Mouse (Mus musculus) gastrocnemius, adult 2 months (tissue): ENCODE results near the gene Adarb2. TPM values are rescaled to one million over a fixed set of nuclear protein-coding genes. Genes with fewer than 3 reads are reported as not detected.

Source experiments
- DNase-seq: peaks from one replicate; pipeline ENCODE4 v3.0.0; 2022
- H3K27ac ChIP-seq: fragments of 200-600 bp; 2 replicates; pipeline ENCODE4 v1.8.1; 2022; ENCODE audit warnings: mild to moderate bottlenecking
- H3K4me3 ChIP-seq: fragments of 200-600 bp; 2 replicates; pipeline ENCODE4 v1.8.1; 2022; ENCODE audit warnings: mild to moderate bottlenecking, moderate library complexity
- CTCF ChIP-seq: fragments of 200-600 bp; IDR thresholded peaks from 2 replicates; pipeline ENCODE4 v1.8.1; 2022; ENCODE audit warnings: antibody characterized with exemption, mild to moderate bottlenecking, moderate library complexity
- intact Hi-C: fragments of 180-260 bp; cut with DNase I; formaldehyde crosslinking; loops from one replicate; pipeline ENCODE4 v1.15.1; 2025
- total RNA-seq, 2 experiments: library from RNA; stranded (reverse); gene quantifications; 2 replicates each; pipeline ENCODE4 v1.2.3; 2021

Adarb2 gene
- total RNA-seq, 2 experiments from 2014 or later = not detected

DNA sequence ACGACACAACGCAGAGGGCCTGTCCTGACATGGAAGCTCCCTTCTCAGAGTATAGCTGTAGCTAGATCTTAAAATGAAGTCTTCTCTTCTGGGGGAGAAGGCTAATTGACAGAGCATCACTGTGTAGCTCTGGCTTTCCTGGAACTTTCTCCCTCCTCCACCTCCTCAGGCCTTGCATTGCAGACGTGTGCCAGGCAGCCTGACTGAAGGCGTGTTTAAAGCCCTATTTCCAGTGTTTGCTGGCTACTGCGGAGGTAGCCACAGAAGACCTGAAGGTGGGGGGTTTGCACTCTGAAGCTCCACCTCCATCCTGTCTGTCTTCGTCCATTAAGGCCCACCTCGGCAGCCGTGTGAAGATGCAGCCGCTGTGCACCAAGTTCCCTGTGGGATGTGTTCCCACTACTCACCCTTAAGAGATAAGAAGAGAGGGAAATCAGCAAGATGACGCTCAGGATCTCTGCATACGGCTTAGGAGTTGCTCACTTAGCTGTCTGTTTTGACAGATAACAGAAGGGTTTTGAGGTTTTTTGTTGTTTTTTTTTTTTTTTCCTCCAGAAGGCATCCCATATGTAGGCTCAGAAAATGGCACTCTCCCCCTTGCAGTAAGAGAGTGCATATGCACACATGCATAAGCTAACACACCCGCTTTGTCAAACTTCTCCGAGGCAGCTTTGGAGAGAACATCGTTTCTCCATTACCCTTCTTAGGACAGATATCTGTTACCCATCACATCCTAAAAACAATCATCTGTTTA lies 581.8 kb downstream of the Adarb2 start:
- TF ChIP-seq CTCF = no peak
- Histone ChIP-seq H3K4me3 (no peak overlapping the region), H3K27ac (no peak overlapping the region)
- intact Hi-C loops = no loop called here
- DNase-seq = no peak

DNA sequence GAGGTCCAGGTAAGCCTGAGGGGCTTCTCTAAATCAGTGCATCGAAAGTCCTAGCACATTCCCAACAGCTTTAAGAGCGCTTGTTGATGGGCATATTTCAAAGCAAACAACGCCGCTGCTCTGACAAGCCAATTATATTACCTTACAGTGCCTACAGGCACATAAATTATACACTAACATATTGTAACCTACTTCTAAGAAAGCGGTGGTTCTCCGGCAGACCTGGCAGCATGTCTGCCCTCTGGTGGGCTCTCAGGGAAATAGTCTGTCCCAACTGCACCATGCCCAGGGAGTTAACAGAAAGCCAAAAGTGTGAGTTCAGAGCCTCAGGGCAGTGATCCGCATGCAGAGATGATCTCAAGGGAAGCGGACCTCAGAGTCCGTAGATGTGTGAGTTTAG lies 582.5 kb downstream of the Adarb2 start:
- intact Hi-C loops = no loop called here
- Histone ChIP-seq H3K4me3 (no peak overlapping the region), H3K27ac (no peak overlapping the region)
- peak; percentile 23 for DNase-seq
- peak; percentile 72 for TF ChIP-seq CTCF

DNA sequence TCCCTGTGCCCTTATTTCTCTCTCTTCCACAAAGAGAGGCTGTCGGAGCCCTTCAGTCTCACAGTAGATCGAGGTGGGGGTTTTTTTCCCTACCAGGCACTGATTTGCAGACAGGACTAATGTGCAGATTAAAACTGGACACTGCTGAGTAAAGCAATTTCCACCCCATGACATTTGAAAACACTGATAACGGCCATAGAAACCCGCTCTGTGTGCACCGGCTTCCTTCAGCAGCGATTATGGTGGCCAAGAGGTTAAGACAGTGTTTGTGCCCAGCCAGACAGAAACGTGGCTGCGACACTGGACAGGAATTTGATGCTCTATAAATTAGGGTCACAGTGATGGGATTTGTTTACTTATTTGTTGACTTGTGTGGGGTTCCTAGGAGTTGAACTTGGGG lies 590.6 kb downstream of the Adarb2 start:
- intact Hi-C loops = no loop called here
- Histone ChIP-seq H3K4me3 (no peak overlapping the region), H3K27ac (no peak overlapping the region)
- no peak for DNase-seq
- no peak for TF ChIP-seq CTCF

DNA sequence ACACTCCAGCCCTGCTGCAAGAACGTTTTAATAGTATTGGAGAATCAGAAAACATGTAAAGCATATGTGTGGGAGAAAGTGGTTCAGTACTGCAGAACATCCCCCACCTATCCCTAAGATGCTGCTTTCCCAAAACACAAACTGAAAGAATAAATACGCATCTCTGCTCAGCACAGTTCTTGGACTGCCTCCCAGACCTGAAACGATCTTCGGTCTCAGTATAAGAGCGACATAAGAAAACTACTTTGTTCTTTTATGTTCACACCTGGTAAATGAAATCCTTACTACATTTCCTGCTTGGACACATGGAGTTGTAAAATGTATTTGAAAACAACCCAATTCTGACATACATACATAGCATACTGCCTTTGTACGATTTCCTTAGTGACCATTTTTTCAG lies 597.9 kb downstream of the Adarb2 start:
- Histone ChIP-seq H3K27ac (no peak overlapping the region), H3K4me3 (no peak overlapping the region)
- TF ChIP-seq CTCF = no peak
- no peak for DNase-seq
- intact Hi-C loops = no loop called here

DNA sequence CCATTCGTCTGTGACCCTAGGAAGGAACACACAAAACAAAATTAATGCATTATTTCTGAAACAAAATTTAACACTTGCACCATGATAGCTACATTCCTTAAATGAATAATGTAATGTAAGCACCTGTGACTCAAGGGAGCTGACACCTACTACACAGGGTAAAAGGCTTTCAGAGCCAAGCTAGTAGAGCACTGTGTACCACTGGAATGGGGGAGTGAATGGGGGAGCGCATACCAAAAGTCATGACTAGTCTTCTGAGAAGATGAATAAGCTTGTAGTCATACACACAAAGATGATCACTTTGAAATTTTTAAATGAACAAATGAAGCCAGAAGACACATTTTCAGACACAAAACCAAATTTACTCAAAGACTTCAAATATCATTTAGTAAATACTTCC lies 603.3 kb downstream of the Adarb2 start:
- Histone ChIP-seq H3K4me3 (no peak overlapping the region), H3K27ac (no peak overlapping the region)
- intact Hi-C loops = no loop called here
- no peak for DNase-seq
- no peak for TF ChIP-seq CTCF
